Comparison of ENCODE assay signal across 8 mouse cellular contexts in genomic region chr19:21780663-21781062, GRCm38 (mm10). TPM values are rescaled to one million over a fixed set of nuclear protein-coding genes. Genes with fewer than 3 reads are reported as not detected.
DNase-seq lines count a peak whose midpoint lies in the region; ATAC-seq and TF ChIP-seq lines count a peak whose summit lies in the region.

No protein-coding gene starts in this region.

- H3K4me1 ChIP-seq in forebrain, embryonic 10.5 days = peaks cover 78% of the 10 kb centered on the region
- peaks cover 43% of the 10 kb centered on the region for H3K4me1 ChIP-seq in kidney, postnatal 0 days (replicated peaks; ENCODE audit: insufficient read depth, low read length)
- peaks cover 71% of the 10 kb centered on the region for H3K4me1 ChIP-seq in midbrain, embryonic 13.5 days (replicated peaks)

- H3K4me2 ChIP-seq in kidney, postnatal 0 days (ENCODE audit: low read length) = peak overlapping the region; percentile 82
- H3K4me2 ChIP-seq in midbrain, embryonic 13.5 days (replicated peaks) = peak overlapping the region; percentile 82

- no peak for TF ChIP-seq CTCF in kidney, postnatal 0 days (IDR thresholded peaks at IDR 0.05; ENCODE audit: low read depth)

- WGBS in forebrain, embryonic 10.5 days = 49% methylated on average over 8 of the region's 8 CpGs
- whole genome bisulfite sequencing in kidney, postnatal 0 days = 50% methylated on average over 8 of the region's 8 CpGs
- WGBS in midbrain, embryonic 13.5 days = 11% methylated on average over 8 of the region's 8 CpGs

- H3K27ac ChIP-seq in forebrain, embryonic 10.5 days = peak overlapping the region; percentile 83
- no peak overlapping the region for H3K27ac ChIP-seq in kidney, postnatal 0 days
- peak overlapping the region; percentile 96 for H3K27ac ChIP-seq in midbrain, embryonic 13.5 days

- peak overlapping the region; percentile 89 for H3K4me3 ChIP-seq in forebrain, embryonic 10.5 days
- H3K4me3 ChIP-seq in kidney, postnatal 0 days (replicated peaks; ENCODE audit: low read depth, low read length) = 0 out of 2 replicates have a peak overlapping the region, but pooled peaks have one; percentile 89
- H3K4me3 ChIP-seq in midbrain, embryonic 13.5 days (replicated peaks) = peak overlapping the region; percentile 86

- no peaks in the 10 kb centered on the region; the same call in 1 of the 2 replicates for H3K36me3 ChIP-seq in forebrain, embryonic 10.5 days (replicated peaks)
- H3K36me3 ChIP-seq in kidney, postnatal 0 days (ENCODE audit: insufficient read depth, low read length) = no peaks in the 10 kb centered on the region
- H3K36me3 ChIP-seq in midbrain, embryonic 13.5 days = no peaks in the 10 kb centered on the region

- DNase-seq in cerebellum, adult 9-11 months = peak; percentile 21
- no peak for DNase-seq in cerebellum, postnatal 25 days
- DNase-seq in forebrain, embryonic 10.5 days (ENCODE audit: extremely low spot score, low spot score) = no peak
- DNase-seq in kidney, postnatal 0 days (ENCODE audit: low spot score) = peak; percentile 30
- DNase-seq in left cerebral cortex, postnatal 36 days (ENCODE audit: low spot score in 2 of 2) = no peak
- DNase-seq in right cerebral cortex, postnatal 10 days (ENCODE audit: low spot score in 2 of 2) = no peak

- intact Hi-C loops in left cerebral cortex, postnatal 36 days (cut with DNase I) = no loop called here

- H3K27me3 ChIP-seq in forebrain, embryonic 10.5 days (ENCODE audit: poor library complexity, severe bottlenecking) = peaks cover 4% of the 10 kb centered on the region; the same call in 1 of the 2 replicates
- H3K27me3 ChIP-seq in kidney, postnatal 0 days (ENCODE audit: insufficient read depth, low read length) = no peaks in the 10 kb centered on the region
- H3K27me3 ChIP-seq in midbrain, embryonic 13.5 days = no peaks in the 10 kb centered on the region

- no peak for ATAC-seq in kidney, postnatal 0 days (replicated peaks; ENCODE audit: low FRiP score, low read depth)
- no peak for ATAC-seq in midbrain, embryonic 13.5 days
- ATAC-seq in megakaryocyte, adult 5-6 weeks (ENCODE audit: poor library complexity, severe bottlenecking) = no peak

- H3K9ac ChIP-seq in kidney, postnatal 0 days (ENCODE audit: low read depth, low read length) = no peak overlapping the region
- peak overlapping the region; percentile 92 for H3K9ac ChIP-seq in midbrain, embryonic 13.5 days (replicated peaks)

- H3K9me3 ChIP-seq in forebrain, embryonic 10.5 days = no peaks in the 10 kb centered on the region
- H3K9me3 ChIP-seq in kidney, postnatal 0 days (replicated peaks; ENCODE audit: low read length) = no peaks in the 10 kb centered on the region
- H3K9me3 ChIP-seq in midbrain, embryonic 13.5 days = no peaks in the 10 kb centered on the region

RNA-seq across cellular contexts. Expression of gene Cemip2, which starts 2.5 kb away (rescaled TPM):
- polyA plus RNA-seq in forebrain, embryonic 10.5 days (2016; fragmentation: Nextera tagmentation; extraction: Ambion mirVana) = 56.4 and 58.7 TPM in 2 replicates
- 14.1 and 16.3 TPM in 2 replicates for polyA plus RNA-seq in kidney, postnatal 0 days (2015; fragmentation: Nextera tagmentation; extraction: Ambion mirVana)
- 73.8 and 76.2 TPM in 2 replicates for polyA plus RNA-seq in midbrain, embryonic 13.5 days (2015; fragmentation: Nextera tagmentation; extraction: Ambion mirVana)
- total RNA-seq in left cerebral cortex, postnatal 36 days (2021) = 10 to 100 TPM; 12.3 to 15.9 TPM
- 8.1 and 9.0 TPM in 2 replicates for total RNA-seq in megakaryocyte, adult 5-6 weeks (2015)
- 16.0 and 19.3 TPM in 2 replicates for total RNA-seq in megakaryocyte, adult 5-6 weeks (2017)

Comparison
In these comparisons a context has a peak if more than half of its experiments do, and no peak if none do; other contexts are left out.
1. DNase-seq: peak in cerebellum, adult 9-11 months (single experiment) and kidney, postnatal 0 days (single experiment); none in cerebellum, postnatal 25 days (0 of 2), forebrain, embryonic 10.5 days (single experiment), left cerebral cortex, postnatal 36 days (0 of 2) and right cerebral cortex, postnatal 10 days (0 of 2).
2. Peak in every context shown above with its lines, with median percentiles within 50 percentile points of each other: H3K4me3 ChIP-seq.